Mouse (Mus musculus) limb, embryonic 14.5 days (tissue): ENCODE measurements at regions not wholly inside any gene's neighbourhood (a gene's known extent, or its start where the extent isn't known, plus 50 kb on each side); places are given as distances from the start of the nearest gene placed in this dataset.

Source experiments
- ATAC-seq: fragments of 200-750 bp; cut with Nextera tagmentation; 2 replicates; pipeline ENCODE4 v1.8.0; 2017; ENCODE audit warnings: low read depth, moderate number of reproducible peaks, moderate TSS enrichment; ENCODE audit not compliant: low FRiP score
- DNase-seq: peaks from one replicate; pipeline ENCODE4 v3.0.0-alpha.2; 2015; ENCODE audit warnings: low spot score
- H3K27ac ChIP-seq: fragments of 300-500 bp; sonication (generic); replicated peaks from 2 replicates; pipeline ENCODE4 v1.5.1; 2014; ENCODE audit warnings: low read depth, mild to moderate bottlenecking, low read length, moderate library complexity, mixed read lengths
- H3K27me3 ChIP-seq: fragments of 300-500 bp; sonication (generic); 2 replicates; pipeline ENCODE4 v1.6.1; 2014; ENCODE audit warnings: low read length, mixed read lengths; ENCODE audit not compliant: control insufficient read depth, insufficient read depth
- H3K36me3 ChIP-seq: fragments of 300-500 bp; sonication (generic); 2 replicates; pipeline ENCODE4 v1.6.1; 2014; ENCODE audit warnings: mild to moderate bottlenecking, low read length, moderate library complexity, mixed read lengths; ENCODE audit not compliant: control insufficient read depth, insufficient read depth
- H3K4me1 ChIP-seq: fragments of 300-500 bp; sonication (generic); 2 replicates; pipeline ENCODE4 v1.6.1; 2014; ENCODE audit warnings: antibody characterized with exemption, low read length, mixed read lengths; ENCODE audit not compliant: control insufficient read depth, insufficient read depth
- H3K4me2 ChIP-seq: fragments of 300-500 bp; sonication (generic); replicated peaks from 2 replicates; pipeline ENCODE4 v1.6.1; 2014; ENCODE audit warnings: low read depth, mild to moderate bottlenecking, low read length, moderate library complexity; ENCODE audit not compliant: severe bottlenecking
- H3K4me3 ChIP-seq: fragments of 300-500 bp; sonication (generic); replicated peaks from 2 replicates; pipeline ENCODE4 v1.5.1; 2014; ENCODE audit warnings: low read length
- H3K9ac ChIP-seq: fragments of 300-500 bp; sonication (generic); 2 replicates; pipeline ENCODE4 v1.6.1; 2014; ENCODE audit warnings: mild to moderate bottlenecking, low read depth, low read length, moderate library complexity; ENCODE audit not compliant: severe bottlenecking
- H3K9me3 ChIP-seq: fragments of 300-500 bp; sonication (generic); 2 replicates; pipeline ENCODE4 v1.6.1; 2016; ENCODE audit warnings: low read length; ENCODE audit not compliant: control insufficient read depth
- POLR2A ChIP-seq: fragments of 200-500 bp; IDR thresholded peaks from 2 replicates; pipeline ENCODE4 v1.8.0; 2012; ENCODE audit warnings: inconsistent platforms, mild to moderate bottlenecking, moderate library complexity, borderline replicate concordance; ENCODE audit not compliant: insufficient read depth, insufficient read length; ENCODE audit errors: extremely low read depth
- WGBS: fragments of 180-500 bp; shearing (Covaris S2); extraction: QIAGEN DNeasy Blood & Tissue Kit; methylation state at CpG from one replicate; pipeline ENCODE4 v1.1.7; 2014; 5-methylcytosine and 5-hydroxymethylcytosine counted together

- WGBS = 64% methylated on average over 1 of the region's 1 CpGs
Measured at GRCm38 (mm10) chr14:58726418-58726817, 416.3 kb downstream of the 1700129C05Rik start.

DNA sequence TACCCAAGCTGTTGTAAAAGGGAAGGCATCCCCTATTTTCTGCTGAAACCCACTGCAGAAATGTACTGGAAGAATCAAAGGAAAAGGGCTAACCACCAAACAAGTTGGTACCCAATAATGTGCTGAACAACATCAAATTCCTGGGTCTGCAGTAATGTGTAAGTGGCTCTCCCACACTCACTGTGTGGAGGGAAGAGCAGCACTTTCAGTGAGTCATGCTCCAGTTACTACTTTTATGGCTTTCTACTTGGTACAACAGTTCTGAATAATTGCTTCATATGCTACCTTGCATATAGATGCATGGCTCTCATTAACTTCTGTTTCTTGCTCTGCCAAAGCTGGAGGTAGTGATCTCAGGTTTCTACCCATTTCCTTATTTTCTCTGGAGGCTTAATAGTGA, 427.8 kb downstream of the 1700129C05Rik start:
- no peaks in the 10 kb centered on the region for H3K4me1 ChIP-seq
- no peak overlapping the region for H3K4me3 ChIP-seq
- no peak for ATAC-seq
- no peak for DNase-seq
- no peak overlapping the region for H3K4me2 ChIP-seq
- H3K9me3 ChIP-seq = no peaks in the 10 kb centered on the region
- H3K27me3 ChIP-seq = no peaks in the 10 kb centered on the region
- no peak overlapping the region for H3K27ac ChIP-seq
- no peak for TF ChIP-seq POLR2A
- no peaks in the 10 kb centered on the region for H3K36me3 ChIP-seq
- no peak overlapping the region for H3K9ac ChIP-seq

More at GRCm38 (mm10) chr14:58726418-58726817, 416.3 kb downstream of the 1700129C05Rik start:
- H3K4me2 ChIP-seq = no peak overlapping the region
- no peak overlapping the region for H3K27ac ChIP-seq
- no peaks in the 10 kb centered on the region for H3K4me1 ChIP-seq
- TF ChIP-seq POLR2A = no peak
- no peak for ATAC-seq
- no peak for DNase-seq
- no peaks in the 10 kb centered on the region for H3K36me3 ChIP-seq
- H3K4me3 ChIP-seq = no peak overlapping the region
- no peak overlapping the region for H3K9ac ChIP-seq
- no peaks in the 10 kb centered on the region for H3K9me3 ChIP-seq
- no peaks in the 10 kb centered on the region for H3K27me3 ChIP-seq

GRCm38 (mm10) chr14:58709861-58710260, 432.8 kb downstream of the 1700129C05Rik start:
- no peaks in the 10 kb centered on the region for H3K27me3 ChIP-seq
- 70% methylated on average over 7 of the region's 7 CpGs for WGBS
- no peak overlapping the region for H3K4me3 ChIP-seq
- no peak overlapping the region for H3K4me2 ChIP-seq
- peak; percentile 19 for DNase-seq
- H3K27ac ChIP-seq = no peak overlapping the region
- H3K9ac ChIP-seq = no peak overlapping the region
- H3K36me3 ChIP-seq = no peaks in the 10 kb centered on the region
- ATAC-seq = no peak
- no peak for TF ChIP-seq POLR2A
- no peaks in the 10 kb centered on the region for H3K4me1 ChIP-seq
- H3K9me3 ChIP-seq = no peaks in the 10 kb centered on the region

- Histone ChIP-seq H3K36me3 (no peaks in the 10 kb centered on the region), H3K9ac (no peak overlapping the region), H3K27ac (no peak overlapping the region), H3K9me3 (no peaks in the 10 kb centered on the region), H3K4me2 (no peak overlapping the region), H3K4me1 (no peaks in the 10 kb centered on the region), H3K4me3 (no peak overlapping the region), H3K27me3 (no peaks in the 10 kb centered on the region)
- WGBS = 87% methylated on average over 2 of the region's 2 CpGs
- ATAC-seq (no peak), DNase-seq (no peak)
- no peak for TF ChIP-seq POLR2A
Measured at GRCm38 (mm10) chr14:58709281-58709680, 433.4 kb downstream of the 1700129C05Rik start.

GRCm38 (mm10) chr14:58701765-58702164, 440.9 kb downstream of the 1700129C05Rik start:
- WGBS = 31% methylated on average over 1 of the region's 1 CpGs
- no peak overlapping the region for H3K27ac ChIP-seq

More at GRCm38 (mm10) chr14:58701765-58702164, 440.9 kb downstream of the 1700129C05Rik start:
- H3K4me2 ChIP-seq = no peak overlapping the region
- ATAC-seq (no peak), DNase-seq (peak; percentile 48)
- no peaks in the 10 kb centered on the region for H3K27me3 ChIP-seq
- TF ChIP-seq POLR2A = no peak
- no peaks in the 10 kb centered on the region for H3K36me3 ChIP-seq
- no peaks in the 10 kb centered on the region for H3K9me3 ChIP-seq
- no peak overlapping the region for H3K9ac ChIP-seq
- no peaks in the 10 kb centered on the region for H3K4me1 ChIP-seq
- H3K4me3 ChIP-seq = no peak overlapping the region
